Mouse (Mus musculus): ENCODE results near the gene Hcar2.

The Hcar2 gene

GRCm38 (mm10) chr5:123865365-123865764 lies at the start of gene Hcar2:
TSS of gene Hcar2 (minus strand) at chr5:123865499.
- no peak for DNase-seq (ENCODE audit: low spot score)

- no peak for DNase-seq (ENCODE audit: low spot score)
These were observed 49.6 kb upstream of the Hcar2 start for GRCm38 (mm10) chr5:123914852-123915251.

GRCm38 (mm10) chr5:123907631-123907977 lies 42.3 kb upstream of the Hcar2 start:
- no peak for DNase-seq (ENCODE audit: low spot score)

- peak; percentile 98 for DNase-seq (ENCODE audit: low spot score)
These were observed 41.8 kb upstream of the Hcar2 start, which contains the start of gene Denr for GRCm38 (mm10) chr5:123906976-123907630. TSS of gene Denr (plus strand) at chr5:123907175.

- DNase-seq (ENCODE audit: low spot score), result no peak
These were observed 41.1 kb upstream of the Hcar2 start for GRCm38 (mm10) chr5:123906146-123906975.

- no peak for DNase-seq (ENCODE audit: low spot score)
These were observed 38.9 kb upstream of the Hcar2 start for GRCm38 (mm10) chr5:123904059-123904672.

GRCm38 (mm10) chr5:123897352-123897751 lies 32.1 kb upstream of the Hcar2 start:
- no peak for DNase-seq (ENCODE audit: low spot score)

- DNase-seq (ENCODE audit: low spot score), result no peak
These were observed 31.1 kb upstream of the Hcar2 start for GRCm38 (mm10) chr5:123896395-123896794.

GRCm38 (mm10) chr5:123893520-123893919 lies 28.2 kb upstream of the Hcar2 start:
- DNase-seq (ENCODE audit: low spot score), result no peak

GRCm38 (mm10) chr5:123891669-123892068 lies 26.4 kb upstream of the Hcar2 start:
- DNase-seq (ENCODE audit: low spot score), result peak; percentile 57

GRCm38 (mm10) chr5:123890987-123891386 lies 25.7 kb upstream of the Hcar2 start:
- DNase-seq (ENCODE audit: low spot score), result no peak

GRCm38 (mm10) chr5:123890312-123890711 lies 25.0 kb upstream of the Hcar2 start:
- DNase-seq (ENCODE audit: low spot score), result no peak

GRCm38 (mm10) chr5:123886365-123886764 lies 21.1 kb upstream of the Hcar2 start:
- no peak for DNase-seq (ENCODE audit: low spot score)

GRCm38 (mm10) chr5:123884332-123884731 lies 19.0 kb upstream of the Hcar2 start:
- no peak for DNase-seq (ENCODE audit: low spot score)

GRCm38 (mm10) chr5:123883891-123884290 lies 18.6 kb upstream of the Hcar2 start:
- no peak for DNase-seq (ENCODE audit: low spot score)

- DNase-seq (ENCODE audit: low spot score), result no peak
These were observed 15.5 kb upstream of the Hcar2 start for GRCm38 (mm10) chr5:123880778-123881177.

GRCm38 (mm10) chr5:123879928-123880327 lies 14.6 kb upstream of the Hcar2 start, which contains the start of gene Hcar1:
TSS of gene Hcar1 (minus strand) at chr5:123880020.
- DNase-seq (ENCODE audit: low spot score), result no peak

- DNase-seq (ENCODE audit: low spot score), result no peak
These were observed 12.8 kb upstream of the Hcar2 start for GRCm38 (mm10) chr5:123878056-123878455.

GRCm38 (mm10) chr5:123874177-123874576 lies 8.9 kb upstream of the Hcar2 start:
- DNase-seq (ENCODE audit: low spot score), result no peak

- no peak for DNase-seq (ENCODE audit: low spot score)
These were observed 4.3 kb upstream of the Hcar2 start for GRCm38 (mm10) chr5:123869615-123870014.

- no peak for DNase-seq (ENCODE audit: low spot score)
These were observed 1.2 kb upstream of the Hcar2 start for GRCm38 (mm10) chr5:123866457-123866856.

GRCm38 (mm10) chr5:123863934-123864333 lies 1.4 kb downstream of the Hcar2 start:
- DNase-seq (ENCODE audit: low spot score), result no peak

Data from embryo, embryonic 10 days (tissue).